Mouse (Mus musculus) heart, adult 9 months (tissue): ENCODE results near the gene Itih4.

Experiments
- DNase-seq, 2 experiments: peaks; one replicate each; pipeline ENCODE4 v3.0.0; 2022; ENCODE audit warnings: low spot score in 2 of 2

Itih4 gene

GRCm38 (mm10) chr14:30942254-30942653 is 56.0 kb downstream of the Itih4 start:
- no peak for DNase-seq

GRCm38 (mm10) chr14:30943038-30943437 is 56.8 kb downstream of the Itih4 start, which contains the start of gene Itih1:
TSS of gene Itih1 (minus strand) at chr14:30943289.
- DNase-seq: no peak

GRCm38 (mm10) chr14:30943860-30944674 is 57.8 kb downstream of the Itih4 start:
- peak; percentile 24 to 67 for DNase-seq

GRCm38 (mm10) chr14:30944745-30945144 is 58.5 kb downstream of the Itih4 start:
- DNase-seq: no peak

GRCm38 (mm10) chr14:30949986-30950385 is 63.7 kb downstream of the Itih4 start:
- no peak for DNase-seq

GRCm38 (mm10) chr14:30951154-30951825 is 65.0 kb downstream of the Itih4 start, which contains the start of gene Nek4:
TSS of gene Nek4 (plus strand) at chr14:30951377.
- peak; percentile 97 to 98 for DNase-seq
